Mouse (Mus musculus) brain, embryonic 14.5 days (tissue): ENCODE results near the gene Nemp2.

ENCODE experiments used
- CTCF ChIP-seq: fragments of 200-500 bp; IDR thresholded peaks from 2 replicates; pipeline ENCODE4 v1.5.1; 2012; ENCODE audit warnings: inconsistent platforms, mild to moderate bottlenecking, moderate library complexity, borderline replicate concordance; ENCODE audit not compliant: insufficient read depth, insufficient read length; ENCODE audit errors: extremely low read depth
- POLR2A ChIP-seq: fragments of 200-500 bp; IDR thresholded peaks from 2 replicates; pipeline ENCODE4 v1.6.1; 2012; ENCODE audit warnings: mild to moderate bottlenecking, inconsistent platforms, borderline replicate concordance; ENCODE audit not compliant: poor library complexity, insufficient read depth, insufficient read length, severe bottlenecking; ENCODE audit errors: extremely low read depth

- TF ChIP-seq POLR2A, result no peak
- TF ChIP-seq CTCF, result no peak
Observed at GRCm38 (mm10) chr1:52650066-52650465, 19.6 kb downstream of the Nemp2 start.
